11 mouse cellular contexts compared by ENCODE assay signal in the genomic region with DNA sequence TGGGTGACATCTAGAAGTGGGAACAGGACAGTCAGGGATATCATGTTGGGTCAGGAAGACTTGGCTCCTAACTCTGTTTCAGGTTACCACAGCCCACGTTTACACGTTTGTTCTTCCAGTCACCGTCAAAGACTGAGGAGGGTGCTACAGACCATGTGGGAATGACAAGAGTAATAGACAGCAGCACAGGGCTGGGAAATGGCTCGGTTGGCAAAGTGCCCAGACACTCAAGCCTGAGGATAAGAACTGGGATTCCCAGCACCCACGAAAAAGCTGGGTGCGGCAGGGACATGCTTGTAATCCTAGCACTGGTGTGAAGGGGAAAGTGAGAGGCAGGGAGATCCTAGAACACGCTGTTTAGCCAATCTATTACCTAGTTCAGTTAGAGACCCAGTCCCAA.
A peak's percentile ranks its signal among the peaks of the same experiment; 100 is the strongest.
DNase-seq lines count a peak whose midpoint lies in the region; ATAC-seq lines count a peak whose summit lies in the region.
"Had no signal": no experiment of that assay in that cellular context is flagged by ENCODE, and none has a peak within 500 bp of the region (broad histone marks: within the 10 kb centered on the region; RNA-seq: fewer than 3 reads in every experiment).

No protein-coding gene starts in this region.

- 0 out of 2 replicates have a peak, but pooled peaks have one; percentile 41 for ATAC-seq in embryonic facial prominence, embryonic 14.5 days (ENCODE audit: low read depth)
- no peak for ATAC-seq in midbrain, embryonic 15.5 days (replicated peaks)
- ATAC-seq in megakaryocyte-erythroid progenitor cell, adult 5-6 weeks (replicated peaks; ENCODE audit: low FRiP score, low TSS enrichment, poor library complexity, severe bottlenecking): no peak

- H3K4me2 ChIP-seq in embryonic facial prominence, embryonic 14.5 days (ENCODE audit: low read depth, low read length): no peak overlapping the region
- H3K4me2 ChIP-seq in midbrain, embryonic 15.5 days: no peak overlapping the region

- DNase-seq in embryonic facial prominence, embryonic 14.5 days (ENCODE audit: low spot score): peak; percentile 59
- no peak for DNase-seq in embryonic facial prominence, embryonic 10.5 days (ENCODE audit: low spot score)
- DNase-seq in lung, postnatal 10 days: peak; percentile 41
- DNase-seq in lung, adult 18-20 months: no peak
- peak; percentile 70 for DNase-seq in heart, postnatal 4 days
- DNase-seq in telencephalon, adult 2 months (ENCODE audit: low read depth, low spot score): peak; percentile 64
- DNase-seq: thymus, postnatal 36 days had no signal

- WGBS in embryonic facial prominence, embryonic 14.5 days: 55% methylated on average over 7 of the region's 7 CpGs
- 87% methylated on average over 7 of the region's 7 CpGs for WGBS in embryonic facial prominence, embryonic 10.5 days
- WGBS in midbrain, embryonic 15.5 days: 67% methylated on average over 7 of the region's 7 CpGs

- H3K36me3 ChIP-seq in embryonic facial prominence, embryonic 14.5 days (ENCODE audit: control insufficient read depth, insufficient read depth, low read length): no peaks in the 10 kb centered on the region
- no peaks in the 10 kb centered on the region for H3K36me3 ChIP-seq in embryonic facial prominence, embryonic 10.5 days (replicated peaks)
- H3K36me3 ChIP-seq in midbrain, embryonic 15.5 days (replicated peaks): no peaks in the 10 kb centered on the region

- no peak overlapping the region for H3K9ac ChIP-seq in embryonic facial prominence, embryonic 14.5 days (ENCODE audit: low read depth, low read length)
- no peak overlapping the region for H3K9ac ChIP-seq in midbrain, embryonic 15.5 days

- no peaks in the 10 kb centered on the region for H3K9me3 ChIP-seq in embryonic facial prominence, embryonic 14.5 days (ENCODE audit: control insufficient read depth, low read length)
- H3K9me3 ChIP-seq in embryonic facial prominence, embryonic 10.5 days: no peaks in the 10 kb centered on the region
- no peaks in the 10 kb centered on the region for H3K9me3 ChIP-seq in midbrain, embryonic 15.5 days

- 0 out of 2 replicates have a peak, but pooled peaks cover 4% of the 10 kb centered on the region for H3K4me1 ChIP-seq in embryonic facial prominence, embryonic 14.5 days (ENCODE audit: control insufficient read depth, insufficient read depth, low read length)
- peaks cover 5% of the 10 kb centered on the region; the same call in 1 of the 2 replicates for H3K4me1 ChIP-seq in embryonic facial prominence, embryonic 10.5 days
- H3K4me1 ChIP-seq in midbrain, embryonic 15.5 days: peaks cover 11% of the 10 kb centered on the region

- no peaks in the 10 kb centered on the region for H3K27me3 ChIP-seq in embryonic facial prominence, embryonic 14.5 days (replicated peaks; ENCODE audit: control insufficient read depth, insufficient read depth, low read length)
- 0 out of 2 replicates have a peak, but pooled peaks cover 3% of the 10 kb centered on the region for H3K27me3 ChIP-seq in embryonic facial prominence, embryonic 10.5 days (replicated peaks; ENCODE audit: low read depth, poor library complexity, severe bottlenecking)
- H3K27me3 ChIP-seq in midbrain, embryonic 15.5 days (replicated peaks): no peaks in the 10 kb centered on the region

- no peak overlapping the region for H3K4me3 ChIP-seq in embryonic facial prominence, embryonic 14.5 days (ENCODE audit: low read depth, low read length)
- H3K4me3 ChIP-seq in embryonic facial prominence, embryonic 10.5 days: no peak overlapping the region
- no peak overlapping the region for H3K4me3 ChIP-seq in midbrain, embryonic 15.5 days

- no peak overlapping the region for H3K27ac ChIP-seq in embryonic facial prominence, embryonic 14.5 days (replicated peaks; ENCODE audit: low read depth, low read length)
- no peak overlapping the region for H3K27ac ChIP-seq in embryonic facial prominence, embryonic 10.5 days (replicated peaks)
- no peak overlapping the region for H3K27ac ChIP-seq in midbrain, embryonic 15.5 days
- H3K27ac ChIP-seq: kidney, postnatal 0 days; macrophage had no signal

Comparison
In these comparisons a context has a peak if more than half of its experiments do, and no peak if none do; other contexts are left out.
1. DNase-seq: peak in embryonic facial prominence, embryonic 14.5 days (single experiment), lung, postnatal 10 days (single experiment), heart, postnatal 4 days (single experiment) and telencephalon, adult 2 months (single experiment); none in embryonic facial prominence, embryonic 10.5 days (single experiment) and lung, adult 18-20 months (0 of 2).